Mouse (Mus musculus) heart, postnatal 14 days (tissue): ENCODE results near the gene Rps23. TPM values are rescaled to one million over a fixed set of nuclear protein-coding genes. Genes with fewer than 3 reads are reported as not detected.
"Not testable (repeated sequence)": the region's sequence is repeated elsewhere in the genome, so short reads cannot be mapped to it uniquely, and the experiment has no call there.

Source experiments
- DNase-seq, 2 experiments: peaks; one replicate each; pipeline ENCODE4 v3.0.0; 2021 to 2022
- intact Hi-C: fragments of 180-260 bp; cut with DNase I; formaldehyde crosslinking; loops from one replicate; pipeline ENCODE4 v1.15.1; 2025
- long read RNA-seq, 2 experiments: library from polyadenylated mRNA; stranded (forward); transcript quantifications; one replicate each; pipeline ENCODE4 v2.0.0; 2021
- total RNA-seq, 2 experiments: library from RNA; stranded (reverse); gene quantifications; 2 replicates each; pipeline ENCODE4 v1.2.3; 2021

Rps23 gene
- total RNA-seq: 100 to 1,000 TPM; 165 to 185 TPM
- long read RNA-seq, experiment 1, transcript Rps23-201 (4 exons, 937 nt): major isoform, 45 of 45 reads
- long read RNA-seq, experiment 1, partial matches to known transcripts: 0 of 45 reads
- long read RNA-seq, experiment 1, other reads (novel, unspliced or antisense): 0 of 45 reads
- long read RNA-seq, experiment 2, transcript Rps23-201 (4 exons, 937 nt): major isoform, 44 of 44 reads
- long read RNA-seq, experiment 2, partial matches to known transcripts: 0 of 44 reads
- long read RNA-seq, experiment 2, other reads (novel, unspliced or antisense): 0 of 44 reads

GRCm38 (mm10) chr13:90922751-90923612 lies at the start of gene Rps23:
Rps23 (plus strand) TSS chr13:90922958.
- intact Hi-C loops: no loop called here
- DNase-seq: peak; percentile 91 to 92

- intact Hi-C loops: no loop called here
- DNase-seq: no peak
These were observed 40.9 kb upstream of the Rps23 start for GRCm38 (mm10) chr13:90881727-90882429.

GRCm38 (mm10) chr13:90885856-90886532 lies 36.8 kb upstream of the Rps23 start:
- intact Hi-C loops: loop anchor here (2.0 to 5.0 kb wide), 3 partner anchors 1109 to 1339 kb away; no protein-coding TSS in a partner anchor
- peak; percentile 17 to 34 for DNase-seq

- intact Hi-C loops: loop anchor here (2.0 to 5.0 kb wide), 3 partner anchors 1109 to 1339 kb away; no protein-coding TSS in a partner anchor
- DNase-seq: peak; percentile 69 to 85
These were observed 36.2 kb upstream of the Rps23 start for GRCm38 (mm10) chr13:90886568-90886983.

- intact Hi-C loops: no loop called here
- DNase-seq: no peak
These were observed 32.6 kb upstream of the Rps23 start for GRCm38 (mm10) chr13:90890111-90890510.

GRCm38 (mm10) chr13:90894819-90895218 lies 27.9 kb upstream of the Rps23 start:
- no peak for DNase-seq
- intact Hi-C loops: no loop called here

- DNase-seq: no peak
- intact Hi-C loops: no loop called here
These were observed 26.7 kb upstream of the Rps23 start for GRCm38 (mm10) chr13:90896098-90896497.

GRCm38 (mm10) chr13:90896821-90897220 lies 25.9 kb upstream of the Rps23 start:
- DNase-seq: no peak
- intact Hi-C loops: no loop called here

- intact Hi-C loops: no loop called here
- no peak for DNase-seq
These were observed 17.6 kb upstream of the Rps23 start, which contains the start of gene Atp6ap1l for GRCm38 (mm10) chr13:90905176-90905575. Atp6ap1l (minus strand) TSS chr13:90905355.

- intact Hi-C loops: no loop called here
- no peak for DNase-seq
These were observed 15.4 kb upstream of the Rps23 start for GRCm38 (mm10) chr13:90907376-90907775.

- intact Hi-C loops: no loop called here
- no peak for DNase-seq
These were observed 9.7 kb upstream of the Rps23 start for GRCm38 (mm10) chr13:90912760-90913674.

- no peak for DNase-seq
- intact Hi-C loops: no loop called here
These were observed 9.0 kb upstream of the Rps23 start for GRCm38 (mm10) chr13:90913675-90914192.

- no peak for DNase-seq
- intact Hi-C loops: no loop called here
These were observed 8.0 kb upstream of the Rps23 start for GRCm38 (mm10) chr13:90914721-90915120.

GRCm38 (mm10) chr13:90923617-90924016 lies 859 bp downstream of the Rps23 start:
- DNase-seq, intact Hi-C loops: not testable (repeated sequence)

GRCm38 (mm10) chr13:90924072-90924471 lies 1.3 kb downstream of the Rps23 start:
- intact Hi-C loops: no loop called here
- no peak for DNase-seq

GRCm38 (mm10) chr13:90925191-90925590 lies 2.4 kb downstream of the Rps23 start:
- intact Hi-C loops: no loop called here
- no peak for DNase-seq

- intact Hi-C loops: no loop called here
- no peak for DNase-seq
These were observed 3.5 kb downstream of the Rps23 start for GRCm38 (mm10) chr13:90926125-90926765.

GRCm38 (mm10) chr13:90926938-90927633 lies 4.3 kb downstream of the Rps23 start:
- intact Hi-C loops: no loop called here

More at GRCm38 (mm10) chr13:90926938-90927633, 4.3 kb downstream of the Rps23 start:
- no peak for DNase-seq
